Mouse (Mus musculus): Measurements from ENCODE around the gene Rab25.

- TF ChIP-seq CTCF (conservative IDR thresholded peaks at IDR 0.05; ENCODE audit: low read length) (no peak), NANOG (IDR thresholded peaks at IDR 0.05; ENCODE audit: borderline replicate concordance, low read length) (peak; percentile 100), POU5F1 (IDR thresholded peaks at IDR 0.05; ENCODE audit: borderline replicate concordance, low read length) (peak; percentile 91; the same call in 1 of the 2 replicates)
Observed at GRCm38 (mm10) chr3:88571856-88572255, 23.8 kb upstream of the Rab25 start.

All from E14TG2a.4 (cell line).